Mouse (Mus musculus): Measurements from ENCODE around the gene Arsb. TPM values are rescaled to one million over a fixed set of nuclear protein-coding genes. Genes with fewer than 3 reads are reported as not detected.

The Arsb gene
- polyA plus RNA-seq (2015; fragmentation: Illumina TruSeq; extraction: RNeasy Lipid Tissue Mini Kit (QIAGEN cat#74804); ENCODE audit: insufficient read depth, low replicate concordance), result 31.5 TPM

DNA sequence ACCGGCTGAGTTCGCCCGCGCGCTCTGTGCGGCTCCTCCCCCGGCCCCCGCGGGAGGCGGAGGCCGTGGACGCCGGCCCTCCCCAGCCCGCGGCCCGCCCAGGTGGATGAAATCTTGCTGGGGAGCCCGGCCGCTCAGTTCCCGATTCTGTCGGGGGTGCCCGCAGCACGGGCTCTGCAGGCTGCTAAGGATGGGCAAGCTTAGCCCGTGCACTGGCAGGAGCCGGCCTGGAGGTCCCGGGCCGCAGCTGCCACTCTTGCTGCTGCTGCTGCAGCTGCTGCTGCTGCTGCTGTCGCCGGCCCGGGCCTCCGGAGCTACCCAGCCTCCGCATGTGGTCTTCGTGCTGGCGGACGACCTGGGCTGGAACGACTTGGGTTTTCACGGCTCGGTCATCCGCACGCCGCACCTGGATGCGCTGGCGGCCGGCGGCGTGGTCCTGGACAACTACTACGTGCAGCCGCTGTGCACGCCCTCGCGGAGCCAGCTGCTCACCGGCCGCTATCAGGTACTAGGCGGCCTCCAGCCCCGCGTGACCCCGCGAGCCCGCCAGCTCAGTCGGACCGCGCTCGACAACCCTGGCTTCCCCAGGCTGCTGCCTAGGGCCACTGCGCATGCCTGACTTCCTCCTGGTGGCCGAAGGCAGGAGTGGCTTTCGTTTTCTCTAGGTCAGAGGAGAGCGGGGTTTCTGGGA lies at the start of gene Arsb:
Gene Arsb (plus strand): TSS at position 43 of the 691 bp plus-strand sequence.

Other genes starting within 250 kb of the Arsb start
- gene Bhmt, start 133.7 kb upstream of the Arsb start, polyA plus RNA-seq (2015; fragmentation: Illumina TruSeq; extraction: RNeasy Lipid Tissue Mini Kit (QIAGEN cat#74804); ENCODE audit: insufficient read depth, low replicate concordance), result not detected
- gene Bhmt2, start 97.3 kb upstream of the Arsb start, polyA plus RNA-seq (2015; fragmentation: Illumina TruSeq; extraction: RNeasy Lipid Tissue Mini Kit (QIAGEN cat#74804); ENCODE audit: insufficient read depth, low replicate concordance), result not detected
- gene Dmgdh, start 97.2 kb upstream of the Arsb start, polyA plus RNA-seq (2015; fragmentation: Illumina TruSeq; extraction: RNeasy Lipid Tissue Mini Kit (QIAGEN cat#74804); ENCODE audit: insufficient read depth, low replicate concordance), result not detected